Mouse (Mus musculus): ENCODE data around the gene Fam117b. TPM values are rescaled to one million over a fixed set of nuclear protein-coding genes. Genes with fewer than 3 reads are reported as not detected.
A peak's percentile ranks its signal among the peaks of the same experiment; 100 is the strongest.

Fam117b gene
- polyA plus RNA-seq, 1 experiment, result 28.2 TPM

DNA sequence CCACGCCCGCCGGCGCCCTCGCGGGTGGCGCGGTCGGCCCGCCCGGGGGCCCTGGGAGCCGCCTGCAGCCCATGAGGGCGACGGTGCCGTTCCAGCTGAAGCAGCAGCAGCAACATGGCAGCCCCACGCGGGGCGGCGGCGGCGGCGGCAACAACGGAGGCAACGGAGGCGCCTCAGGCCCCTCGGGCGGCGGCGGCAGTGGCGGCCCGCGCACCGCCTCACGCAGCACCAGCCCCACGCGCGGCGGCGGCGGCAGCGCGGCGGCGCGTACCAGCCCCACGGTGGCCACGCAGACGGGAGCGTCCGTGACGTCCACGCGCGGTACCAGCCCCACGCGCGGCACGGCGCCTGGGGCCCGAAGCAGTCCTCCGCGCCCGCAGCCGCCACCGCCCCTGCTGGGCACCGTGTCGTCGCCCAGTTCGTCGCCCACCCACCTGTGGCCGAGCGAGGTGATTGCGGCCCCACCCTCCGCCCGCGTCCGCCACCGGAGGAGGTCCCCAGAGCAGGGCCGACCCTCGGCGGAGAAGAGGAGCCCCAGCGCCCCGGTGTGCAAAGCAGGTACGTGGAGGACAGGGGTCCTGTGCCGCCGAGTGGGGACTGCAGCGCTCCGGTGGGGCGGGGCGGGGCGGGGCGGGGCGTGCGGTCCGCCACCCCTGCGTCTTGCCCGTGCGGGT is 526 bp downstream of the Fam117b start:
- DNase-seq (ENCODE audit: extremely low spot score in 1 of 2, low spot score in 1 of 2), result peak; percentile 46 to 69

DNA sequence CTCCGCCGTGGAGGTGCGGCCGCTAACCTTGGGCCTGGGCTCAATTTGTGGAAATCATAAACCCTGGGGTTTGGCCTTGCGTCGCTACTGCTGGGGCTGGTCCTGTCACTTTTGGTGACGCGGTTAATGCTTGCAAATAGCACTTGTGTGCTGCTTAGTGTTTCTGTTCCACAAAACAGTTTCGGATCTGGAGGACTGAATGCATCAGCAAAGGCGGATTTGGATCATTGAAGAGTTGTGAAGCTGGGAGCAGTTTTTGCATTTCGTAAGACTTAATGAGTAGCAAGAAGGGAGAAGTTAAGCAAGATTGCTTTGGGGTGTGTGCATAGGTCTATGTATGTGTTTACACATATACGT is 1.0 kb downstream of the Fam117b start:
- DNase-seq (ENCODE audit: extremely low spot score in 1 of 2, low spot score in 1 of 2), result peak; percentile 6 to 44

DNA sequence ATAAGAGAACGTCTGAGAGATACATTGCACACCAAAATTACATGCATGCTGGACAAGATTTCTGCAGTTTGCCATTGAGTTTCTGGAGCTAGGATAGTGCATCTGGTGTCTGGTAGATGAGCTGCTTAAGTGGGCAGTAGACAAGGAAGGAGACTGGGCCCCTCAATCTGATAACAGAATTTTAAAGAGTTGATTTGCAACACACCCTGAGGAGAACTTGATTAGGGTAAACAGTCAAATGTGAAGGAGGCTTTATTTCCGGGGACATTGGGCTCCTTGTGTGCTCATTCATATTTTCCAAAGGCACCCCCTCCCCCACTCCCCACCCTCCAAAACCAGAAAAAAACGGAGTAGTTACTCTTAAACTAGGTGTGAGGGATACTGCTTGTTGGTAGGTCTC is 2.0 kb downstream of the Fam117b start:
- DNase-seq (ENCODE audit: extremely low spot score in 1 of 2, low spot score in 1 of 2), result no peak

DNA sequence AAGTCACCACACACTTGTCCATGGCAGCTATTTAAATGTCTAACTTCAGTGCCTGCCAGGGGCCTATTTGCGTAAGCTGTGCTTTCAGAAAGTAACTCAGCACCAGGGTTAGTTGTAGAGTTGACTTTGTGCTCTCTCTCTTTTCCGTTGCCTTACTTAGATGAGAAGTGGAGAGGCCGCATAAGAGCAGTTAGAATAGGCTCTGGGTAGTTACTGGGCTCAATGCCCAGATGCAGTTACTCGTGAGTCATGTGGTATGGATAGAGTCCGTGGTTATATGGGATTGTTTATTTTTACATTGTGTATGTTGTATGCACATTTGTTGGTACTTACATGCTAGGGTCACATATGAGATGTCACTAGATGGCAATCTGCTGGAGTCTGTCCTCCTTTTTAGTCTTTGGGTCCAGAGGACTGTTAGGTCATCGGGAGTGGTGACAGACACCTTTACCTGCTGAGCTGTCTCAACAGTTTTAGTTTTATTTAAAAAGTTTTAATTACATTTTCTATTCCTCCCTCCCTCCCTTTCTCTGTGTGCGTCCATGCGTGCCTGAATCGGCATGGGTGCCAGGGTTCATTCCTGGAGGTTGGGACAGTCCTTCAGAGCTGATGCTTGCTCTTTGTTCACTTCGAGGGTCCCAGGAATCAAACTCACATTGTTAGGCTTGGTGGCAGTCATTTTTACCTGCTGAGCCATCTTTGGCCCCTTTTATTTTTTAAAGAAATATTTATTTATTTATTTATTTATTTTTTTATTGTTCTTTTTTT is 3.2 kb downstream of the Fam117b start:
- DNase-seq (ENCODE audit: extremely low spot score in 1 of 2, low spot score in 1 of 2), result peak in 1 of 2 experiments; percentile 20

DNA sequence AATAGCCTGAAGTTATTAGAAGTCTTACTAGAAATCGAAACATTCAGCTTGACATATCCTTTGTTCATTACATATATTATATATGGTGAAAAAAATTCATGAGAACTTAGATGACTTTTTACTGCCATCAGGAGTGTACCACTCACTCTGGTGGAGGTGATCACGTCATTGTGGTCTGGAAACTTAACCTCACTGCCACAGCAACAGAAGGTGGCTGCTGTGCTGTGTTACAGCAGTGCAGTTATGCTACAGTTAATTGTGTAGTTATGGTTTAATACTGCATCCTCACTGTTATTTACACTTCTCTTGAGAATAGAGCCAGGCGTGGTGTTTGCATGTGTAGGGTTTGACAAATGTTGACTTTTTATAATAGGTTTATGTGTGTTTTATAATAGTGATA is 4.6 kb downstream of the Fam117b start:
- DNase-seq (ENCODE audit: extremely low spot score in 1 of 2, low spot score in 1 of 2), result no peak

DNA sequence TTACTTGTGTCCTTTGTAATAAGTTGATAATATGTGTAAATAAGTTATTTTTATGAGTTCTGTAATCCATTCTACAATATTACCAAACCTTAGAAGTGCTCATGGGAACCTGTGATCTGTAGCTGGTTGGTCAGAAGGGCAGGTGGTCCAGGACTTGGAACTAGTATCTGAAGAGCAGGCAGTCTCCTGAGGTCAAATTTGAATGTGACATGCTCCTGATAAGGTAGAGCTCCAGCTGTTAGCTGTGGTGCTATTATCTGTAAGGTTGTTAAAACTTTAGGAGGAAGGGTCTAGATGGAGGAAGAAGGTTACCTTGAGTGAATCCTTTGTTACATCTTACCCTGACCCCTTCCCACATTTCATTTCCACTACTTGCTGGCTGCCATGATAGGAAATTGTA is 5.3 kb downstream of the Fam117b start:
- no peak for DNase-seq (ENCODE audit: extremely low spot score in 1 of 2, low spot score in 1 of 2)

DNA sequence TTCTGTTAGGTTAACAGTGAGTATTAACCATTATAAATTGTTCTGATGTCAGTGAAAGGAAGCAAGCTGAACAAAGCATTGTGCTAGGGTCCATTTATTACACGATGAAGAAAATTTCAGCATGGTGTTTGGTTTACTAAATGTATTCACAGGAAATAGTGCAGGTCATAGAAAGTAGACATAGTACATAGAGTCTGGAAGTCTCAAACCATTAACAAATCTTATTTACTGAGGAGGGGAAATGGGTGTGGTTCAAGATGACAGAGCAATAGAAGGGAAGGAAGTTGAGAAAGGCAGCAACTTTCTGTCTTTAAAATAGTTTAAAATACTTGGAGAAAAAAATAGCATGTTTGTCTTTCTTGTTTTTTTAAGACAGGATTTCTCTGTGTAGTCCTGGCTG is 10.4 kb downstream of the Fam117b start:
- DNase-seq (ENCODE audit: extremely low spot score in 1 of 2, low spot score in 1 of 2), result no peak

DNA sequence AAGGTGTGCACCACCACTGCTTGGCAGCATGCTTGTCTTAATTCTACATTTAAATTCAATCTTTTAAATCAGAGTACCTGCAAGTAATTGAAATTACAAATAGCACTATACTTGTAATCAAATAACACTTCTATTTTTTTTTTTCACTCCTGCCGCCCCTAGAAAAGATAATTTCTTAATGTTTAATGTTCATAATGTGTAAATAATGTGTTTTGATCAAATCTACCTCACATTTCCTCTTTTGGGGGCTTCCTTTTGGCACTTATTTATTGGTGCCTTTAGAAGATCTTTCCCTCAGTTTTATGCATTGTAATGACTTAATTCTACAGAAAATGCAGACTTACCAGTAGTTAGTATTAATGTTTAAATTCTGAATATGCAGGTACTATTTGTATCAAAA is 10.9 kb downstream of the Fam117b start:
- DNase-seq (ENCODE audit: extremely low spot score in 1 of 2, low spot score in 1 of 2), result no peak

DNA sequence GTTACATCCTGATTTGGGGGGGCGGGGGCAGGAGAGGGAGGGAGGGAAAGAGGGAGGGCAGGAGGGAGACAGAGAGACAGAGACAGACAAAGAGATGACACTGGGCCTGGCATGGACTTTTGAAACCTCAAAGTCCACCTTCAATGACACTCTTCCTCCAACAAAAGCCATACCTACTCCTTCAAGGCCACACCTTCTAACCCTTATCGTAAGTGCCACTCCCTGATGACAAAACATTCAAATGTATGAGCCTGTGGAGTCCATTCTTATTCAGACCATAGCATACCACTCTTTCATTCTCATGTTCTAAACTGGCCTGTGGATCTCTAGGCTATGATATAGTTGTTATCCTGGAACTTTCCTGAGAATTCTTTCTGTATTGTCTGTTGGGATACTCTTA is 11.6 kb downstream of the Fam117b start:
- no peak for DNase-seq (ENCODE audit: extremely low spot score in 1 of 2, low spot score in 1 of 2)

DNA sequence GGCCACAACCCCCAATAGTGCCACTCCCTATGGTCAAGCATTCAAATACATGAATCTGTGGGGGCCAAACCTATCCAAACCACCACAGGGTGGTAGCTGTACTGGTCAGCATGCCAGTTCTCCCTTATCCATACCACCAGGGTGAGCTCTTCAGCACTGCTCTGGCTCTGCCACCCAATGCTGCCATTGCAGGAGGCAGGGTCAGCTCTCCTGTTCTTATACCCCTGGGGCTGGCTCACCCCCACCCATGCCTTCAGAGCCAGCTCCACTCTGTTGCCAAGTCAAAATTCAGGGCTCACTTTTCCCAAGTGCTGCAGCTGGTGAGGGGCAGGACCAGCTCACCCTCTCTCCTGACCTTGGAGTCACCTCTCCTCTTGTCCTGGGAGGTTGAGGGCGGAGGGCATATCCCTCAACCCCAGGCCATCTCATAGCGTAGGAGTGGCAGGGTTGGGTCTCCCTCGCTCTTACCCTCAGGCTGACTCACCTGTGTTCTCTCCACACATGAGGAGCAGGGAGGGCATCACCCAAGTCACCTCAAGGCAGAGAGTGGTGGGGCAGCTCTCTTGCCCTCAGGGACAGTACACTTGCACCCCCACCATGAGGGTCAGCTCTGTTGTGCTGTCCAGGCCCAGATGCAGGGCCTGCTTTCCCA is 13.3 kb downstream of the Fam117b start:
- no peak for DNase-seq (ENCODE audit: extremely low spot score in 1 of 2, low spot score in 1 of 2)

DNA sequence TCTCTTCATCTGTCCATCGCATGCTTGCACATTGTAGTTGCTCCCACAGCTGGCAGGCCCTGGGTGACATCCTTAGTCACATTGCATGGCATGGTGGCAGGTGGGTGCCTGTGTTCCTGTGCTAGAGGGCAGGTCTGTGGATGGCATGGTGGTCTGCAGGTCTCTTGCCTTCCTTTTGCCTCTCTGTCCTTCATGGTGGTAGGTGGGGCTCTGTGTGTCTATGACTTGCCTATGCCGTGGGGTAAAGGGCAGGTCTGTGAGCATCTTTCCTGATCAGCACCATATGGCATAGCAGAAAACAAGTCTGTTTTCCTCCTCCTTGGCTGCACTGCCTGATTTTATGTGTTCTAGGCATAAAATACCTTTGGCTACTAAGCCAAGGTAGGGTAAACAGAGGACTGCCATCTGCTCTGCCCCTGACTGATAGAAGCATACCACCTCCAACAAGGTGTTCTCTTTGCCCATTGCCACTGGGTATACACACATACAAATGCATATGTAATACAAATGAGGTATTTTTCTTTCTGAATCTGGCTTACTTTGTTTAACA is 14.4 kb downstream of the Fam117b start:
- DNase-seq (ENCODE audit: extremely low spot score in 1 of 2, low spot score in 1 of 2), result no peak

DNA sequence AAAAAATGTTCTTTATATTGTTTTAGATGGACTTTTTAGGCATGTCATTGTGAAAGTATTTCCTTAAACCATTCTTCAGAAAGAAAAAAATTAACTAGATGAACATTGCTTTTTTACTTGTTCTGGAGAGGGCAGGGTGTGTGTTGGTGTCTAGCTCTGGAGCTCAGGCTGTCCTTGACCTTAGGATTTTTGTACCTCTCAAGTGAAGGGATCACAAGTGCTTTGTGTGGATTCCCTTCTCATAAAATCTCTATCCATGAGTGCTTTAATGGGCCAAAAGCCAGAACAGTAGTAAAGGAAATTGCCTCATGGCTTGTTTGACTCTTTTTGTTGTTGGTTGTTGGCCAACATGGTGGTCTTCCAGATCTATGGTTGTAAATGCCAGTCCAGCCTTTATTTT is 18.1 kb downstream of the Fam117b start:
- no peak for DNase-seq (ENCODE audit: extremely low spot score in 1 of 2, low spot score in 1 of 2)

DNA sequence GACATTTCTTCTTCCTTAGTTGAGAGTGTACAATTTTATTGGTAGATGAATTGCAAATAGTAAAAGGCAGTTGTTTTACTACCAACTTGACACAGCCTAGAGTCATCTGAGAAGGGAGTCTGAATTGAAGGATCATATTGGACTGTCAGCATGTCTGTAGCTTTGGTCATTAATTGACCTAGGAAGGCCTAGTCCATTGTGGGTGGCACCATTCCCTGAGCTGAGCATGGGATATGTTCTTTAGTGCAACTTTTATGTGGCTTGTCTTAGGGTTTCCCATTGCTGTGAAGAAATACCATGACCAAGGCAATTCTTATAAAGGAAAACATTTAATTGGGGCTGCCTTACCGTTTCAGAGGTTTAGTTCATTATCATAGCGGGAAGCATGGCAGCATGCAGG is 20.2 kb downstream of the Fam117b start:
- DNase-seq (ENCODE audit: extremely low spot score in 1 of 2, low spot score in 1 of 2), result no peak

DNA sequence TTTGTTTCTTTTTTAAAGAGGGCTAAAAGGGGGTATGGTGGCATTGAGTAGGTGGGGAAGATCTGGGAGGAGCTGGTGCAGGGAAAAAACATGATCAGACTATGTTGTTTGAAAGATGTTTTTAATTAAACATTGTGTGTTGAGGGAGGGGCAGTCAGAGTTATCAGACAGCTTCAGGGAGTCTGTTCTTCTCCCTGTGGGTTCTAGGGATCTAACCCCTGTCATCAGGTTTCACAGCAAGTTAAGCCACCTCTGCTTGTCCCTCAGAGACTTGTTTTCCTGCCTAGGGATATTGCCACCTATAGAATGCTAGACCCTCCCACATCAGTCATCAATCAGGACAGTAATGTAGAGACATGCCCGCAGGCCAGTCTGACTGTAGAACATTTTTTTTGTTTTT is 28.3 kb downstream of the Fam117b start:
- no peak for DNase-seq (ENCODE audit: extremely low spot score in 1 of 2, low spot score in 1 of 2)

DNA sequence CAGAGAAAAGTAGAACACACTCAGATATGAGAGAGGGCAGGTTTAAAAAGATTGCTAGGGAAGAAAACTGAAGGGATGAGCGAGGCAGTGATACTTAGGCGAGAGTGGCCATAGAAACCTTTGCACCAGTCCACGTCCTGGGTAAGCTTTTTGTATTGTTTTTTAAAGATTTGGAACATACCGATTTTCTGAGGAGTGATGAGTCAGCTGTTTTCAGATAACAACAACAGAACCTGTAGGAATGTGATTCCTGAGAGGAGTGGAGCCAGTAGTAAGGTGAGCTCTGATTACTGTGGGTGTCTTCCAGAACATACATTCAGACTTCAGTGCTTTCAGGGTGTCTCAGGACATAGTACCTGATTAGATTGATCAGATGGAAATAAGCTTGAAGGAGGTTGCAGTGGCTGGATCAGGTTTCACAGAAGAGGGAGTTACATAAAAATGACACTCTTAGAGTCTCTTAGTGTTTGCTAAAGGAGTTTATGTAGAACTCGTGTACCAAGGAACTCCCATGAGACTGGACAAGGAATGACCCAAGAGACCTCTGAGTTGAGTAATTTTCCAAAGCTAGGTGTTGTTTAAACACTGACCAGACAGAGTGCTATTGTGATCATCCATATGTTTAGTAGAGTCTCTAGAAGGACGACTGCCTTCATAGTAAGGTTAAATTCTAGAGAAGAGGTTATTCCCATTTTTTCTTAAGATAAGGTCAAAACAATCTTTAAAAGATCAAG is 29.4 kb downstream of the Fam117b start:
- no peak for DNase-seq (ENCODE audit: extremely low spot score in 1 of 2, low spot score in 1 of 2)

DNA sequence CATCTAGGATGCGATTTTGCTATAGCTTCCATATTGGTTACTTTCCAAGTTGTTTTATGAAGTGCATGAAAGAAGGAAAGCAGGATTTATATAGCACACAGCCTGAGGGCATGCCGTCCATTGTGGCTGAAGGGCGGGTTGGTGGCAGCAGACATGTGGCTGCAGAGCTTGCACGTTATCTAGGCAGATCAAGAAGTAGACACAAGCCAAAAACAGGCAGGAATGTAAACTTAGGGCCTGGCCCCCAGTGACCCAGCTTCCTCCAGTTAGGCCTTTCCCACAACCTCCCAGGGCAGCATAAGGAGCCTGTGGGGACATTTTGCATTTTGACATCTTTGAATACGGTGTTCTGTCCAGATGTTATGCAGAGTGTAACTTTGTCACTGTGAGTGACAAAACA is 31.0 kb downstream of the Fam117b start:
- no peak for DNase-seq (ENCODE audit: extremely low spot score in 1 of 2, low spot score in 1 of 2)

DNA sequence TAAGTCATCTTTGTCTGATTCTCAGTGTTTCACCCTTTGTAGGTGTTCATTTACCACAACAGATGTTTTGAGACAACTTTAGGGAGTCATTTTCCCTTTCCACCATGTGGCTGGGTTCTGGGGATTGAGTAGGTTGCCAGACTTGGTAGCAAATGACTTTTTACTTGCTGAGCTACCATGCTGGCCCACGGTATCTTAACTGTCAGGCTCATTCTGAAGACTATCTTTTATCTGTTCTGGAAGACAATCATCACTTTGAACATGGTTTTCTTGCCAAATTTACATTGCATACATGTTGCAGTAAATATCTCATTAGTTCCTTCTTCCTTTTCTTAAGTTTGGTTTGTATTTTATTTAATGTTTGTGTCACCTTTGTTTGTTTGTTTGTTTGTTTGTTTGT is 33.2 kb downstream of the Fam117b start:
- peak in 1 of 2 experiments; percentile 22 for DNase-seq (ENCODE audit: extremely low spot score in 1 of 2, low spot score in 1 of 2)

DNA sequence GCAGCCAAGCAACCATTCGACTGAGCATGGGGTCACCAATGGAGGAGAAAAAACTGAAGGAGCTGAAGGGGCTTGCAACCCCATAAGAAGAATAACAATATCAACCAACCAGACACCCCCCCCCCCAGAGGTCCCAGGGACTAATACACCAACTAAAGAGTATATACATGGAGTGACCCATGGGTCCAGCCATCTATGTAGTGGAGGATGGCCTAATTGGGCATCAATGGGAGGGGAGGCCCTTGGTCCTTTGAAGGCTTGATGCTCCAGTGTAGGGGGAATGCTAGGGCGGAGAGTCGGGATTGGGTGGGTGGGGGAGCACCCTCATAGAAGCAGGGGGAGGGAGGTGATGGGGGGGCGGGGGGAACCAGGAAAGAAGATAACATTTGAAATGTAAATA is 34.7 kb downstream of the Fam117b start:
- DNase-seq (ENCODE audit: extremely low spot score in 1 of 2, low spot score in 1 of 2), result no peak

DNA sequence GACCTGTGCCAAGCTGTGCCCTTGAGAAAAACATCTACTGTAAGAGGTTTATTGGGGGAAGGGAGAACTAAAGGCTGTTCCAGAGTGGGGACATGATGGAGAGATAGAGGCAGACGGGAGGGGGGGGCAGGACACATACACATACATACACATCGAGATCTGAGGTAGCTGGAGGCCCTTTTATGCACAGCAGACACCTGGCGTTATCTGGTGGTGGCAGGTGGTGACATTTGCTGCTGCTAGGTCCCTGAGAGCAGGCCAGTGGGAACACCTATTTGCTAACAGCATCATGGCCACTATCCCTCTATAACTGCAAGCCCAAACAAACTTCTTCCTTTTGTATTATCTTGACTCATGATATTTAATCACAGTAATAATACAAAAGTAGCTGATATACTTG is 44.4 kb downstream of the Fam117b start:
- DNase-seq (ENCODE audit: extremely low spot score in 1 of 2, low spot score in 1 of 2), result no peak

DNA sequence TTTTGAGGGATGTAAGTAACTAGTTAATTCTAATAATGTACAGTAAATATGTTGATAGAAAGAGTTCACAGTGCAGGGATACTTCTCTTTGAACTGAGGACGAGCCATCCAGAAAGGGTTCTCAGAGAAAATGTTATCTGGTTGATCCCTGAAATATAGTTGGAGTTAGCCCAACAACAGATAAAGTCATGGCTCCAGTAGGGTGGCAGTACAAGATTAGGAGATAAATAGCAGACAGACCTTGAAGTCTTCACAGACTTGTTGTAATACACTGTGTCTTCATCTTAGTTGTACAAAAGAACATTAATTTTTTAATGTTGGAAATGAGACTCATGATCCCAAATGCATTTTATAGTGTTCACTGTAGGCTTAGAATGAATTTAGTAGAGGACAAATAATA is 47.1 kb downstream of the Fam117b start:
- DNase-seq (ENCODE audit: extremely low spot score in 1 of 2, low spot score in 1 of 2), result no peak

DNA sequence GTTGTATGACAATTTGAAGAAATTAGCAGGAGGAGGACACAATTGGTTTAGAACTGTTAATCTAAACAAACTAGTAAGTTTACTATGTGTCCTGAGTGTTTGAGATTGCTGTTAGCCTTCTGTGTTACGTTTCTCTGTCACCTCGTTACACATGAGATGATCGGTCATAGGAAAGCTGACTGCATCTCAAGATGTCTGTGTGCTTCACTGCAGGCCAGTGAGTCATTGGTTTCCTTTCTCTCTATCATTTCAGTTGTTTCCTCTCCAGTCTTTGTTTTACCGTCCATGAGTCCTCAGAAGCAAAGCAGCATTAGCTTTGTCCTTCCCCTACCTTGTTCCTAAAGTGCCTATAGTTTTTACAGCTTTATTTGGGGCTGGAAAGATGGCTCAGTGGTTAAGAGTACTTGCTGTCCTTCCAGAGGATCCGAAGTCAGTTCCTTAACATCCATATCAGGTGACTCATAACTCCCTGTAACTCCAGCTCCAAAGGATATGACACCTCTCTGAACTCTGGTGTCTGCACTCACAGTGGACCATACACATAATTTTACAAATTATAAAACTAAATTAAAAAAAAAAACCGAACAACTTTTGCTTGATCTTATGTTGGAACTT is 53.5 kb downstream of the Fam117b start:
- DNase-seq (ENCODE audit: extremely low spot score in 1 of 2, low spot score in 1 of 2), result no peak
